Mouse (Mus musculus): Measurements from ENCODE around the gene A830031A19Rik. TPM values are rescaled to one million over a fixed set of nuclear protein-coding genes. Genes with fewer than 3 reads are reported as not detected.

A830031A19Rik gene
- total RNA-seq (2023): not detected

GRCm38 (mm10) chr11:24074634-24075104 is at the start of gene A830031A19Rik:
A830031A19Rik (minus strand) TSS chr11:24075054.

GRCm38 (mm10) chr11:24077795-24078705 is 3.2 kb upstream of the A830031A19Rik start, which contains the start of gene Bcl11a:
Bcl11a (plus strand) TSS chr11:24078056.

Other genes with a start within 250 kb of the A830031A19Rik start
- 10 to 100 TPM; 13.6 to 15.1 TPM for gene Papolg, start 179.8 kb downstream of the A830031A19Rik start, total RNA-seq (2023)
- gene Bcl11a, start 3.0 kb upstream of the A830031A19Rik start, total RNA-seq (2023): 10 to 100 TPM; 18.7 to 19.9 TPM

Data from neutrophil, adult 83 days (primary cell).